Mouse (Mus musculus): ENCODE measurements around the gene Cd37. TPM values are rescaled to one million over a fixed set of nuclear protein-coding genes. Genes with fewer than 3 reads are reported as not detected.
A peak's percentile ranks its signal among the peaks of the same experiment; 100 is the strongest.

The Cd37 gene
- 0.60 and 1.1 TPM in 2 replicates for polyA plus RNA-seq (2014; fragmentation: Nextera tagmentation; extraction: Ambion mirVana)

DNA sequence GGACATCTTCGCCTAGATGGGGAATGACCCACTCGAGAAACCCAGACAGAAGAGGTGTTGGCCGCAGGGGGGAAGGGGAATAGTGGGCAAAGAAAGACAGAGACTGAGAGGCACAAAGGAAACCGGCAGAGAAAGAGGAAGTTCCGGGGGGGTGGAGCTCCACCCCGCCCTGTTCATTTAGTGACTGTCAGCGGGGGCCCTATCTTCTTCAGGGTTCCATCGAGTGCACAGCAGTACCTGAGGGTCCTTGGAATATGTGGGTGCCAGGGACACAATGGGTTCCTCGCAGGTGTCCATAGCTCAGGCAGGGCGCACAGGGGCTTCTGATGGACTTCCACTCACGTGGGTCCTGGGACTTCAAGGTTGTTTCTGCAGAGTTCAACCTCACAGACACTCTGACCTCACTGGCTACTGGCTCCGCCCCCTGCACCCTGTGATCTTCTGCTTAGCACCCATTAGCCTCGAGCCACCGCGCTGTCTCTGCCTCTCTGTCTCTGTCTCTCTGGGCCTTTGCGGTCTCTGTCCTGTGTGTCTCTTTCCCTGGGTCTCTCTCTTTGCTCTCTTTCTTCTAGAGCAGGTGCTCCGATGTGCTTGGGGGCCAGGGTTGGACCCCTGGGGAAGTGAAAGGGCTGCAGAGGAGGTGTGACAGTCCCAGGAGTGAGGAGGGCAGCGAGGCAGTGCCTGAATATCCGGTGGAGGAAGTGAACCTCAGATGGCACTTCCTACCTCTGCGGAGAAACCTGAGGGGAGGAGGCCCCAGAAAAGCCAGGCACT lies at the start of gene Cd37:
Gene Cd37 (minus strand): TSS at position 393 of the 774 bp plus-strand sequence.
- Histone ChIP-seq H3K27me3 (ENCODE audit: control insufficient read depth, insufficient read depth, low read length) (peaks cover 15% of the 10 kb centered on the region), H3K9me3 (ENCODE audit: control insufficient read depth, low read length) (no peaks in the 10 kb centered on the region), H3K4me3 (ENCODE audit: low read depth, low read length) (no peak within 1 kb of the TSS), H3K27ac (ENCODE audit: low read depth, low read length) (no peak within 1 kb of the TSS), H3K36me3 (ENCODE audit: control insufficient read depth, insufficient read depth, low read length) (no peaks in the 10 kb centered on the region), H3K4me2 (ENCODE audit: low read depth, low read length, severe bottlenecking) (no peak within 1 kb of the TSS), H3K4me1 (replicated peaks; ENCODE audit: control insufficient read depth, insufficient read depth, low read length) (peaks cover 16% of the 10 kb centered on the region; the same call in 1 of the 2 replicates), H3K9ac (ENCODE audit: low read length) (no peak within 1 kb of the TSS)
- 39% methylated on average over 20 of the region's 20 CpGs for WGBS
- DNase-seq (ENCODE audit: low spot score) (peak; percentile 47), ATAC-seq (replicated peaks; ENCODE audit: low FRiP score) (no peak)

DNA sequence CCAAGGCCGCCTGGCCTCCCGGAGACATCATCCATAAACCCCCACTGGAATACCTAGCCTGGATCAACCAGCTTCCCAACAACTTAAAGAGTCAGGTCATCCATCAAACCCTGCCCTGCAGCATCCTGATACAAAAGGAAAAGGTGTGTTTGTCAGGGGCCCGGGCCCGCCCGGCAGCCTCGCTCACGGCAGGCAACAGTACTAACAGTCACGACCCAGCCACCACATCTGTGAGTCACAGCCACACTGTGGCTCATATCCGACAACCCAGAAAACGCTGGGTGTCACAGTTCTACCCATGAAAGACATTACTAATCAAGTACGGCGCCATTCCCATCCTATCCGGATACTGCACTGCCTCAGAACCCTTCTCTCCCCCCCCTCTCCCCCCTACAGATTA lies 47.6 kb upstream of the Cd37 start:
- Histone ChIP-seq H3K27ac (ENCODE audit: low read depth, low read length) (no peak overlapping the region), H3K4me1 (replicated peaks; ENCODE audit: control insufficient read depth, insufficient read depth, low read length) (no peaks in the 10 kb centered on the region), H3K36me3 (ENCODE audit: control insufficient read depth, insufficient read depth, low read length) (no peaks in the 10 kb centered on the region), H3K4me3 (ENCODE audit: low read depth, low read length) (no peak overlapping the region), H3K27me3 (ENCODE audit: control insufficient read depth, insufficient read depth, low read length) (no peaks in the 10 kb centered on the region), H3K9ac (ENCODE audit: low read length) (no peak overlapping the region), H3K4me2 (ENCODE audit: low read depth, low read length, severe bottlenecking) (no peak overlapping the region), H3K9me3 (ENCODE audit: control insufficient read depth, low read length) (no peaks in the 10 kb centered on the region)
- no peak for ATAC-seq (replicated peaks; ENCODE audit: low FRiP score)
- DNase-seq (ENCODE audit: low spot score): no peak
- WGBS: 87% methylated on average over 13 of the region's 13 CpGs

DNA sequence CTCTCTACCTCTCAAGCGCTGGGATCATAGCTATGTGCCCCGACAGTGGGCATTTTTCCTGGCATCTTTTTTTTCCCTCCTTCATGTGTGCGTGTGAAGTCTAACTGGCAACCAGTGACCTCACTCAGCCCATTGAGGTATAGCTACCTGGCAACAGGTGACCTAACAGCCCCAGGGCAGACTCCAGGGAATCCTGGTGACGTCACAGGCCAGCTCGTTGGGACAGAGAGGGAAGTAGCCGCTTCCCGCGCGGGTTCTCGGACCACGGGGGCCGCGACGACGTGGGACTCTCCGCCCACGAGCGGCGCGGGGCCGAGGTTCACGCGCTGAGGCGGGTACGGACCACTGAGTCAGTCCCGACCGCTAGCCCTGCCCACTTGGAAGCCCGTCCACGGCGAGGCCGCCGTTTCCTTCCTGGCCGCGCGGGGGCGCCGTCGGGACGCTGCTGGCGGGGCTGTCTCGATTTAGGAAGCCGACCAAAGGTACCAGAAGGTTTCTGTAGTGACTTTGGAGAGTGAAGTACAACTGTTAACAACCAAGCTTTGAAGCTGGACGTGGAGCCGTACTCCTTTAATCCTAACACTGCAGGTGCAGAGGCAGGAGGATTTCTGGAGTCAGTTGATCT lies 38.3 kb upstream of the Cd37 start, which contains the start of gene Slc6a21:
Gene Slc6a21 (plus strand): TSS at position 378 of the 625 bp plus-strand sequence.
- 0 out of 2 replicates have a peak within 1 kb of the TSS, but pooled peaks have one; percentile 3 for H3K9ac ChIP-seq (ENCODE audit: low read length)
- H3K9me3 ChIP-seq (ENCODE audit: control insufficient read depth, low read length): no peaks in the 10 kb centered on the region
- no peak within 1 kb of the TSS for H3K27ac ChIP-seq (ENCODE audit: low read depth, low read length)
- no peak for ATAC-seq (replicated peaks; ENCODE audit: low FRiP score)
- peak within 1 kb of the TSS; percentile 55 for H3K4me2 ChIP-seq (ENCODE audit: low read depth, low read length, severe bottlenecking)
- 7% methylated on average over 44 of the region's 44 CpGs for WGBS
- no peaks in the 10 kb centered on the region for H3K36me3 ChIP-seq (ENCODE audit: control insufficient read depth, insufficient read depth, low read length)
- H3K4me3 ChIP-seq (ENCODE audit: low read depth, low read length): peak within 1 kb of the TSS; percentile 24
- peak; percentile 89 for DNase-seq (ENCODE audit: low spot score)
- no peaks in the 10 kb centered on the region for H3K4me1 ChIP-seq (replicated peaks; ENCODE audit: control insufficient read depth, insufficient read depth, low read length)
- no peaks in the 10 kb centered on the region for H3K27me3 ChIP-seq (ENCODE audit: control insufficient read depth, insufficient read depth, low read length)

DNA sequence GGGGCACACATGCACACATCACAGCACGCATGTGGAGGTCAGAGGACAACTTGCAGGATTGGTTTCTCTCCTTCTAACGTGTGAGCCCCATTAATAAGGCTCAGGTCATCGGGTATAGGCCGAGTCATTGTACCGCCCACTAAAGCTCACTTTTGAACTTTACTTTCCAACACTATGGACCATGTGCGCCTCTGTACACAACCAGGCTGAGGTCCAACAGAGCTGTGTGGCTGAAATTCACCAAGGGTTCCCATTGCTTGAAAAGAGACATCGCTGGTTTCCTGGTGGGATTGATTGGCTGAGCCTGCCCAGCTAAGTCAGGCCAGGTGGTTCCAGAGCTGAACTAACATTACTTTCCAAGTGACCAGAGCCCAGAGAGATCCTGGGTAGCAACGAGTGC lies 34.8 kb upstream of the Cd37 start:
- 89% methylated on average over 8 of the region's 8 CpGs for WGBS
- H3K27ac ChIP-seq (ENCODE audit: low read depth, low read length): no peak overlapping the region

DNA sequence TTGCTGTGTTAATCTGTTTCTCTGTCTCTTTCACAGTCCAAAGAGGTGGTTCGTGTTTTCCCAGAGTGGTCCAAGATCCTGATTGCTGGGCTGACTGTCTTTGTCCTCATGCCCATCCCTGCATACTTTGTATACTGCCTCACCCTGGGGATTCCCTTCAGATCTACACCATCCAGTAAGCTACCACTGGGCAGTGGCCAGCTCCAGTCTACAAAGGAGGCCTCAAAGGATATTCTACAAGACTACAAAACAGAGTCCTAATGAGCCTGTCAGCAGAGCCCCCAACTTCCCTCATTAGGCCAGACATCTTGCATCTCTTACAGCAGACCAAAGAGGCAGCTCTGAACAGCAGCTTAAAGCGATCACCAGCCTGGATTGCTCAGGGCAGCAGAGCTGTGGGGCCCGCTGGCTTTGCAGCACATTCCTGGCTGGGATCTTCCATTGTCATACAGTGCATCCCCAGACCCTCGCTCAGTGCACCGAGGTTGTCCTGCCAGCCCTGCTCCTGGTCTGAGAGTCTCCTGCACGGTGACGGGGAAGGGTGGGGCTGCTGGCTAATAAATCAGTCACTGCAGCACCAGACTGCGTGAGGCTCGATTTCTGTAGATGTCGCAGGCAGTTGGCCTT lies 34.0 kb upstream of the Cd37 start:
- H3K4me3 ChIP-seq (ENCODE audit: low read depth, low read length): no peak overlapping the region
- WGBS: 49% methylated on average over 10 of the region's 10 CpGs
- no peaks in the 10 kb centered on the region for H3K36me3 ChIP-seq (ENCODE audit: control insufficient read depth, insufficient read depth, low read length)
- H3K4me2 ChIP-seq (ENCODE audit: low read depth, low read length, severe bottlenecking): no peak overlapping the region
- no peak overlapping the region for H3K9ac ChIP-seq (ENCODE audit: low read length)
- no peaks in the 10 kb centered on the region; the same call in 1 of the 2 replicates for H3K9me3 ChIP-seq (ENCODE audit: control insufficient read depth, low read length)
- DNase-seq (ENCODE audit: low spot score) (no peak), ATAC-seq (replicated peaks; ENCODE audit: low FRiP score) (0 out of 2 replicates have a peak, but pooled peaks have one; percentile 15)
- H3K27ac ChIP-seq (ENCODE audit: low read depth, low read length): 0 out of 2 replicates have a peak overlapping the region, but pooled peaks have one; percentile 31
- no peaks in the 10 kb centered on the region for H3K27me3 ChIP-seq (ENCODE audit: control insufficient read depth, insufficient read depth, low read length)
- H3K4me1 ChIP-seq (replicated peaks; ENCODE audit: control insufficient read depth, insufficient read depth, low read length): no peaks in the 10 kb centered on the region

More for the DNA sequence above, 34.8 kb upstream of the Cd37 start:
- H3K4me1 ChIP-seq (replicated peaks; ENCODE audit: control insufficient read depth, insufficient read depth, low read length): no peaks in the 10 kb centered on the region
- H3K4me3 ChIP-seq (ENCODE audit: low read depth, low read length): no peak overlapping the region
- no peaks in the 10 kb centered on the region for H3K36me3 ChIP-seq (ENCODE audit: control insufficient read depth, insufficient read depth, low read length)
- no peaks in the 10 kb centered on the region; the same call in 1 of the 2 replicates for H3K9me3 ChIP-seq (ENCODE audit: control insufficient read depth, low read length)
- no peaks in the 10 kb centered on the region for H3K27me3 ChIP-seq (ENCODE audit: control insufficient read depth, insufficient read depth, low read length)
- DNase-seq (ENCODE audit: low spot score) (no peak), ATAC-seq (replicated peaks; ENCODE audit: low FRiP score) (no peak)
- H3K4me2 ChIP-seq (ENCODE audit: low read depth, low read length, severe bottlenecking): no peak overlapping the region
- H3K9ac ChIP-seq (ENCODE audit: low read length): no peak overlapping the region

DNA sequence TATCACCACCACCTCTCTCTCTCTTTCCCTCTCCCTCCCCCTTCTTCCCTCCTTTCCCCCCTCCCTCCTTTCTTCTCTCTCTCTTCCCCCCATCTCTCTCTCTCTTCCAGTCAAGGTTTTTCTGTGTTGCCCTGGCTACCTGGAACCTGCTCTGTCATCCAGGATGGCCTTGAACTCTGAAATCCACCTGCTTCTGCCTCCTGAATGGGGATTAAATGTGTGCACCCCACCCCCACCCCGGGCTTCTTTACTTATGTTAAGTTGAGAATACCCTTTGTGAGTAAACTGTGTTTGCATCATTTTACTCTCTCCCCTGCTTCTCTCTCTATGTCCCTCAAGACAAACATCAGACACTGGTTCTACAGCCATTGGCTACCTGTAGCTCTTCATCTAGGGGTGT lies 26.6 kb upstream of the Cd37 start:
- no peak overlapping the region for H3K27ac ChIP-seq (ENCODE audit: low read depth, low read length)
- no peak overlapping the region for H3K9ac ChIP-seq (ENCODE audit: low read length)
- no peak overlapping the region for H3K4me3 ChIP-seq (ENCODE audit: low read depth, low read length)
- H3K36me3 ChIP-seq (ENCODE audit: control insufficient read depth, insufficient read depth, low read length): no peaks in the 10 kb centered on the region
- H3K27me3 ChIP-seq (ENCODE audit: control insufficient read depth, insufficient read depth, low read length): no peaks in the 10 kb centered on the region
- no peaks in the 10 kb centered on the region for H3K4me1 ChIP-seq (replicated peaks; ENCODE audit: control insufficient read depth, insufficient read depth, low read length)
- DNase-seq (ENCODE audit: low spot score) (peak; percentile 23), ATAC-seq (replicated peaks; ENCODE audit: low FRiP score) (no peak)
- H3K9me3 ChIP-seq (ENCODE audit: control insufficient read depth, low read length): no peaks in the 10 kb centered on the region
- WGBS: 82% methylated on average over 1 of the region's 1 CpGs
- no peak overlapping the region for H3K4me2 ChIP-seq (ENCODE audit: low read depth, low read length, severe bottlenecking)

DNA sequence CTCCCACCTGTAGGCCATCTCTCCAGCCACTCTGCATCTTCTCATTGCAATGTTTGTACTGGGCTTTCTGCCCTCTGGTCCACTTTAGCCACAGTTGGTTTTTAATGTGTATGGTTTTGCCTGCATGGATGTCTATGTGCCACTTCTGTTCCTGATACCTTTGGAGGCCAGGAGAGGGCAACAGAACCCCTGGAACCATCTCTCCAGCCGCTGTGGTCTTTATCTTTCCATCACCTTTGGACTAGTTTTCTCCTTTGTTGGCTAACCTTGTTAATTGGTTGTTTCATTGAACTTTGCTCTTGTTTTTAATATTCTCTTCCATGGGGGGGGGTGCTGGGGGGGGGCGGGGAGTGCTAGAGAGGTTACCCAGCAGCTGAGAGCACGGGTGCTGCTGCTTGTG lies 25.4 kb upstream of the Cd37 start:
- ATAC-seq (replicated peaks; ENCODE audit: low FRiP score) (no peak), DNase-seq (ENCODE audit: low spot score) (peak; percentile 26)
- H3K9ac ChIP-seq (ENCODE audit: low read length): no peak overlapping the region
- H3K27ac ChIP-seq (ENCODE audit: low read depth, low read length): no peak overlapping the region
- no peaks in the 10 kb centered on the region for H3K9me3 ChIP-seq (ENCODE audit: control insufficient read depth, low read length)
- no peaks in the 10 kb centered on the region for H3K27me3 ChIP-seq (ENCODE audit: control insufficient read depth, insufficient read depth, low read length)
- no peaks in the 10 kb centered on the region for H3K36me3 ChIP-seq (ENCODE audit: control insufficient read depth, insufficient read depth, low read length)
- 83% methylated on average over 3 of the region's 3 CpGs for WGBS
- H3K4me3 ChIP-seq (ENCODE audit: low read depth, low read length): no peak overlapping the region
- H3K4me1 ChIP-seq (replicated peaks; ENCODE audit: control insufficient read depth, insufficient read depth, low read length): no peaks in the 10 kb centered on the region
- H3K4me2 ChIP-seq (ENCODE audit: low read depth, low read length, severe bottlenecking): no peak overlapping the region

DNA sequence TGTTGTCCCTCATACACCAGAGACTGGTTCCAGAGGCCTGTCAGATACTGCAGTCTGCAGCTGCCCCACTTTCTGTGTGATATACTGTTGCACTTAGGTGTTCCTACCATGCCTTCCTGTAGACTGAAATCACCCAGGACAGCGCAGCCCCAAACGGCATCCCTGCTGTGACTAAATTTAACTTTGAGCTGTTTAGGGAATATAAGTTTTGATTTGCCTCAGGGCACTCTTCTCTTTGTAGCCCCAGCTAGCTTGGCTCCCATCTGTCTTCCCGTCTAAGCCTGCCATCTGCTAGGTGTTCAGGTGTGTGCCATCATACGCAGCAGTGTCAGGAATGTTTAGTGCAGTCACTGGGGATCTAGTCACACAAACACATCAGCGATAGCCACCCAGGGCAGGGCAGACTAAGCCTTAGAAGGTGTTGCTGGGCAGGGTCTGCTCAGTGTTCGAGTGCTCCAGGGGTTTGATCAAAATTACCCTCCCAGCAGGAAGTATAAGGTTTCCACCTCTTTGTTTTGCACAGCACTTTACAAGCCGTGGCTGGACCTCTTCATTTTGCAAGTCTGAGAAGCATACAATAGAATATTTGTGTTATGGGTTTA lies 24.2 kb upstream of the Cd37 start:
- 77% methylated on average over 7 of the region's 7 CpGs for WGBS
- Histone ChIP-seq H3K27me3 (ENCODE audit: control insufficient read depth, insufficient read depth, low read length) (no peaks in the 10 kb centered on the region), H3K9ac (ENCODE audit: low read length) (no peak overlapping the region), H3K4me3 (ENCODE audit: low read depth, low read length) (no peak overlapping the region), H3K4me1 (replicated peaks; ENCODE audit: control insufficient read depth, insufficient read depth, low read length) (no peaks in the 10 kb centered on the region), H3K27ac (ENCODE audit: low read depth, low read length) (no peak overlapping the region), H3K9me3 (ENCODE audit: control insufficient read depth, low read length) (no peaks in the 10 kb centered on the region), H3K36me3 (ENCODE audit: control insufficient read depth, insufficient read depth, low read length) (no peaks in the 10 kb centered on the region), H3K4me2 (ENCODE audit: low read depth, low read length, severe bottlenecking) (no peak overlapping the region)
- DNase-seq (ENCODE audit: low spot score) (peak; percentile 34), ATAC-seq (replicated peaks; ENCODE audit: low FRiP score) (no peak)

All from forebrain, embryonic 11.5 days (tissue).